Mouse (Mus musculus): ENCODE data around the gene Ttll5. TPM values are rescaled to one million over a fixed set of nuclear protein-coding genes. Genes with fewer than 3 reads are reported as not detected.

Ttll5 gene
- polyA plus RNA-seq, 1 experiment from 2014 or later: 14.2 TPM

DNA sequence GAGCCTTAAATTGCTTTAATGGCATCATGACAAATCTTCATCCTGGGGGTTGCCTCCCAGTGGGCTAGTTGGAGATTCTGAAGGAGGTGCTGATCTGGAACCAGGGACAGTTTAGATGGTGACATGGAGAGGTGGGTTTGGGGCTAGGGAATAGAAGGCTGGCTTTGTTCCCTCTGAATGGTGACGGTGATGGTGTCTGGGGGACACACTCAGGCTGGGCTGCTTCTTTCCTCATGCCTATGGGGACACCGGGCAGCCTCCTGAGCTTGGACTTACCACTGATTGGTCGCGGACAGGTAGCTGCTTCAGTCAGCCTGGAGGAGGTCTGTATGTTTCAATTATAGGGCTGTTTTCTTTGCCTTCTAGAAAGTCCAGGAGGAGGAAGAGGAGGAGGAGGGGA lies 12.8 kb upstream of the Ttll5 start:
- no peak for ATAC-seq (ENCODE audit: low FRiP score)
- 94% methylated on average over 4 of the region's 4 CpGs for WGBS
- Histone ChIP-seq H3K4me3 (no peak overlapping the region), H3K36me3 (peaks cover 53% of the 10 kb centered on the region), H3K4me2 (no peak overlapping the region), H3K9ac (no peak overlapping the region), H3K4me1 (replicated peaks) (no peaks in the 10 kb centered on the region), H3K27me3 (no peaks in the 10 kb centered on the region), H3K27ac (no peak overlapping the region), H3K9me3 (no peaks in the 10 kb centered on the region)

DNA sequence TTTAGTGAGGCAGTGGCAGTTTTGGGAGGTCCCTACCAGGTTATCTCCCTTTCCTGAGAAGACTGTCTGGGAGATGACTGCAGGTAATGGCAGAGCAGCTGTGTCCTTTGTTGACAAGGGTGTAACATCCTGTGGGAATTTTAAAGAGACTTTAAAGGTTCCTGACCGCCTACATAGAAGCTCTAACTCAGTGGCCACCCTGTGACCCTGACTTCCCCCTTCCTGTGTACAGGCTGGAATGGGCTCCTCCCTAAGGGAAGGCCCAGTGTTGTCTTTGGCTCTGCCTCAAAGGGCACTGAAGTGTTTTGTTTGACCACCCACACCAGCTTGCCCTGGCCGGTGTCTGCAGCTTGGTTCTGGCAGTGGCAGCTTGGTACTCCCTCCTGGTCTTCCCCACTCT lies 10.9 kb upstream of the Ttll5 start:
- H3K4me2 ChIP-seq: no peak overlapping the region
- H3K9me3 ChIP-seq: no peaks in the 10 kb centered on the region
- no peak overlapping the region for H3K4me3 ChIP-seq
- peaks cover 63% of the 10 kb centered on the region for H3K36me3 ChIP-seq
- H3K4me1 ChIP-seq (replicated peaks): 0 out of 2 replicates have a peak, but pooled peaks cover 1% of the 10 kb centered on the region
- no peak for ATAC-seq (ENCODE audit: low FRiP score)
- no peak overlapping the region for H3K27ac ChIP-seq
- no peaks in the 10 kb centered on the region for H3K27me3 ChIP-seq
- no peak overlapping the region for H3K9ac ChIP-seq
- 82% methylated on average over 2 of the region's 2 CpGs for WGBS

DNA sequence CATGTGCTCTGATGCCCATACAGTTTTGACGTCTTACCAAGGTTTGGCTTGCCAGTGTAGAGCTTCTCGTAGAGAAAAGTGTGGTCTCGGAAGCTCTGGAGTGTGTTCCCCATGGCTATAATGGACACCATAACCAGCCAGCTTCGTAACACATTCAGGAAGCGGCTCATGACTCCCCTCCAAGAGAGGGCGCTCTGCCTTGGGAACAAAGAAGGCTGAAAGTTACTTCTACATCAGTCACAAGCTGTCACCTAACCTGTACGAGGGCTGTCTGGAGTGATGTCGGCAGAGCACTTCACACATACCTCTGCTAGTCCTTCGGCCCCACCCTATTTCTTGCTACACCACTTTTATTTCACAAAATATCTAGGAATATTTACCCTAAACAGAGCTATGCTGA lies 2.4 kb upstream of the Ttll5 start:
- Histone ChIP-seq H3K4me2 (no peak overlapping the region), H3K27me3 (no peaks in the 10 kb centered on the region), H3K9ac (no peak overlapping the region), H3K36me3 (peaks cover 28% of the 10 kb centered on the region), H3K4me1 (replicated peaks) (peaks cover 28% of the 10 kb centered on the region), H3K9me3 (no peaks in the 10 kb centered on the region), H3K27ac (no peak overlapping the region), H3K4me3 (no peak overlapping the region)
- 76% methylated on average over 9 of the region's 9 CpGs for WGBS
- no peak for ATAC-seq (ENCODE audit: low FRiP score)

DNA sequence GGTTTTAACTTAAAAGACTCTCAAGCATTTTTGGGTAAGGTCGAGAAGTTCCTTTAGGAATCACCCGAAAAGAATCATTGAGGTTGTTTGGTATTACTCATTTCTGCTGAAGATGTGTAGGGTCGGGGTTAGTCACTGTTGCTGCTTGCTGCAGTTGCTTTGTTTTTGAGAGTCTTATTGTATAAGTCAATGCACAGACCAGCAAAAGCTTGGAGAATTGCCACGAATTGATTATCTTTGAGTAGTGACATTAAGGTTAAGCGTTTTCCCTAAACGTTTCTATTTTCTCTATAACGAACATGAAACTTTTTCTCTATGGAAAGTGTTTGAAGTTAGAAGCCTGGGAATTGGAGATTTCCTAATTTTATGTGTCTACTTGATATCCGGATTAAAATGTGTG lies 902 bp downstream of the Ttll5 start:
- no peak for ATAC-seq (ENCODE audit: low FRiP score)
- H3K4me2 ChIP-seq: peak overlapping the region; percentile 71
- WGBS: 10% methylated on average over 8 of the region's 8 CpGs
- peaks cover 25% of the 10 kb centered on the region for H3K4me1 ChIP-seq (replicated peaks)
- no peaks in the 10 kb centered on the region for H3K27me3 ChIP-seq
- peak overlapping the region; percentile 94 for H3K27ac ChIP-seq
- H3K4me3 ChIP-seq: peak overlapping the region; percentile 80
- H3K9ac ChIP-seq: peak overlapping the region; percentile 83
- peaks cover 20% of the 10 kb centered on the region for H3K36me3 ChIP-seq
- H3K9me3 ChIP-seq: no peaks in the 10 kb centered on the region

DNA sequence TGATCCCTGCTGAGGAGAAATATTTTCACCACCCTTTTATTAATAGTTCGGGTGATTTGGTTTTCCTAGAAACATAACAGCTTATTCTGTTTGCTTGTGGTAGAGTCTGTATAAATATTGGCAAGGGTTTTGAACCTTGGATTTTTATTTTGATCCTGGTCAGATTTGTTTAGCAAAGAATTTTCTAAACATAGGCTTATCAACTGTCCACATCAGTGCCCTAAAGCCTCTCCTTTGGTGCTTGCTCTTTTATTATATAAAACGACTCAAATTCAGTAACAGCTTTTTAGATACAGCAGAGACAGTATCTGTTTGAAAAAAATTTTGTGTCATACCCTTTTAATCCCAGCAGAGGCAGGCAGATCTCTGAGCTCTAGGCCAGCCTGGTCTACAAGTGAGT lies 1.4 kb downstream of the Ttll5 start:
- no peak overlapping the region for H3K27ac ChIP-seq

DNA sequence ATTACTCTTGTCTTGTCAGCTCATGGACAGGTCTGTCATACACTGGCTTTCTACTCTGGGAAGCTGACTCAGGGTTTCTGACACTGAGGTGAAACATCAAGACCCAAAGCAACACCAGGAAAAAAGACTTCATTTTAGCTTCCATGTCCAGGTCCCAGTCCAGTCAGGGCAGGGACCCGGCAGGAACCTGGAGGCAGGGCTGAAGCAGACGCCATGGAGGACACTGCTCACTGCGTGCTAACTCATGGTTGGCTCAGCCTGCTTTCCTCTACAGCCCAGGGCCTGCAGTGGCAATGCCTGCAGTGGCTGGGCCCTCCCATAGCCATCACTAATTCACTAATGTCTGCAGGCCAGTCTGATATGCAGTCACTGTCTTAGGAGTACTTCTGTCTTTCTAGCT lies 4.4 kb downstream of the Ttll5 start:
- no peak overlapping the region for H3K4me3 ChIP-seq
- no peak overlapping the region for H3K4me2 ChIP-seq
- H3K9ac ChIP-seq: no peak overlapping the region
- ATAC-seq (ENCODE audit: low FRiP score): no peak
- 90% methylated on average over 3 of the region's 3 CpGs for WGBS
- H3K36me3 ChIP-seq: peaks cover 31% of the 10 kb centered on the region
- H3K27me3 ChIP-seq: no peaks in the 10 kb centered on the region
- H3K4me1 ChIP-seq (replicated peaks): peaks cover 6% of the 10 kb centered on the region
- H3K9me3 ChIP-seq: no peaks in the 10 kb centered on the region
- no peak overlapping the region for H3K27ac ChIP-seq

More for the DNA sequence above, 1.4 kb downstream of the Ttll5 start:
- peaks cover 25% of the 10 kb centered on the region for H3K4me1 ChIP-seq (replicated peaks)
- H3K4me3 ChIP-seq: peak overlapping the region; percentile 80; the same call in 1 of the 2 replicates
- ATAC-seq (ENCODE audit: low FRiP score): no peak
- peak overlapping the region; percentile 71 for H3K4me2 ChIP-seq
- peaks cover 20% of the 10 kb centered on the region for H3K36me3 ChIP-seq
- no peaks in the 10 kb centered on the region for H3K9me3 ChIP-seq
- 77% methylated on average over 2 of the region's 2 CpGs for WGBS
- H3K9ac ChIP-seq: no peak overlapping the region
- H3K27me3 ChIP-seq: no peaks in the 10 kb centered on the region

DNA sequence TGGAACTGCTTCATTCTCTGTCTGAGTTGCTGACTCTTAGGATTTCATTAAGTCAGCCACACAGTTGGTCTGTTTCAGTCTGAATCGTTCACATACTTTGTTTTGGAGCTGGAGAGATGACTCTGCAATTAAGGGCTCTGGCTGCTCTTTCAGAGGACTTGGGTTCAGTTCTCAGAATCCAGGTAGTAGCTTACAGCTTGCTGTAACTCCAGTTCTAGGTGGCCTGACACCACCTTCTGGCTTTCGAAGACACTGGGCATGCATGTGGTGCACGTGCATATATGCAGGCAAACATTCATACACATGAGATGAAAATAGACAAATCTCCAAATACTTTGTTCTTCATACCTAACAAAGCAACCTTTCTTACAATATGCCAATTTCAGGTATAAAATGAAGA lies 5.4 kb downstream of the Ttll5 start:
- Histone ChIP-seq H3K27me3 (no peaks in the 10 kb centered on the region), H3K4me1 (replicated peaks) (peaks cover 3% of the 10 kb centered on the region; the same call in 1 of the 2 replicates), H3K27ac (no peak overlapping the region), H3K36me3 (peaks cover 38% of the 10 kb centered on the region), H3K4me2 (no peak overlapping the region), H3K4me3 (no peak overlapping the region), H3K9me3 (no peaks in the 10 kb centered on the region), H3K9ac (no peak overlapping the region)
- 94% methylated on average over 3 of the region's 3 CpGs for WGBS
- no peak for ATAC-seq (ENCODE audit: low FRiP score)

DNA sequence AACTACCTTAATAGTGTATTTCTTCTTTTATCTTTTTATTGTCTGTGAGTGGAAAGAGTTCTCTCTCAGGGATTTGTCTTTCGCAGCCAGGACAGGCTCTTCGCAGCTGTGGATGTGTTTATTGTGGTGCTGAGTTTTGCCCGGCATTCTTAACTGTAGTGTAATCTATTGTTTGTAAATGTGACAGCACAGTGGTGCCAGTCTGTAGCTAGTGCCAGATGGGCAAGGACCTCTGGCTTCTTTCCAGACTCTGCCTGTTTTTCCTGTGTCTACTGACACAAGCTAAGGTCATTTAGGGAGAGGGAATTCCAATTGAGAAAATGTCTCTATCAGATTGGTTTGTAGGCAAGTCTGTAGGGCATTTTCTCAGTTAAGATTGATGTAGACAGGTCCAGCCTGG lies 6.2 kb downstream of the Ttll5 start:
- no peaks in the 10 kb centered on the region for H3K9me3 ChIP-seq
- peaks cover 39% of the 10 kb centered on the region for H3K36me3 ChIP-seq
- 87% methylated on average over 3 of the region's 3 CpGs for WGBS
- no peak overlapping the region for H3K4me2 ChIP-seq
- H3K27ac ChIP-seq: no peak overlapping the region
- H3K9ac ChIP-seq: no peak overlapping the region
- ATAC-seq (ENCODE audit: low FRiP score): no peak
- no peaks in the 10 kb centered on the region for H3K27me3 ChIP-seq
- no peak overlapping the region for H3K4me3 ChIP-seq
- H3K4me1 ChIP-seq (replicated peaks): peaks cover 3% of the 10 kb centered on the region; the same call in 1 of the 2 replicates

DNA sequence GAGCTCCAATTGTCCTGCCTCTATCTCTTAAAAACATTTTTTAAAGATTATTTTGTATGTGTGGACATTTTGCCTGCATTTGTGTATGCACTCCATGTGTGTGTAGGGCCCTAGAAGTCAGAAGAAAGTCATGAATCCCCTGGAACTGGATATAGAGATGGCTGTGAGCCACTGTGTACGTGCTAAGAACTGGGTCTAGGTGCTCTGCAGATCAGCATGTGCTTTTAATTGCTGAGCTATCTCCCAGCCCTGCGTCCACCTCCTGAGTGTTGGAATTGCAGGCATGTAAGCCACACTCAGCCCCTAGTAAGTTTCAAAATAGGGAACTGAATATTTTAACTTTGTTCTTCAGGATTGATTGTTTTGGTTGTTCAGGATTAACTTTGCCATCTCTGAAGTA lies 10.1 kb downstream of the Ttll5 start:
- 94% methylated on average over 2 of the region's 2 CpGs for WGBS
- H3K4me2 ChIP-seq: no peak overlapping the region
- no peak overlapping the region for H3K27ac ChIP-seq
- peaks cover 30% of the 10 kb centered on the region for H3K36me3 ChIP-seq
- no peaks in the 10 kb centered on the region for H3K27me3 ChIP-seq
- ATAC-seq (ENCODE audit: low FRiP score): no peak
- H3K9ac ChIP-seq: no peak overlapping the region
- no peaks in the 10 kb centered on the region for H3K4me1 ChIP-seq (replicated peaks)
- H3K4me3 ChIP-seq: no peak overlapping the region
- no peaks in the 10 kb centered on the region for H3K9me3 ChIP-seq

DNA sequence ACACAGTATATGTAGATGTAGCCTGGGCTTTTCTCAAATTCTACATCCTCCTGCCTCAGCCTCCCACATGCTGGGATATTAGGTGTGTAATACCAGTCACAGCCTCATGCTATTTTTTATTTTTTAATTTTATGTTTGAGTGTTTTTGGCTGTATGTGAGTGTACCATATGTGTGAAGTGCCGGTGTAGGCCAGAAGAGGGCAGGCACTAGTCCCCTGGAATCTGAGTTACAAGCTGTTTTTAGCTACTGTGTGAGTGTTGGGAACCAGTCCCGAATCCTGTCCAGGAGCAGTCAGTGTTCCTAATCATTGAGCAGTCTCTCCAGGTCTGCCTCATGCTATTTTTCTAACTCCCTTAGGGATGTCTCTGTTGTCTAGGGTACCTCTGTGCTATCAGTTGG lies 13.3 kb downstream of the Ttll5 start:
- Histone ChIP-seq H3K4me1 (replicated peaks) (no peaks in the 10 kb centered on the region), H3K4me3 (no peak overlapping the region), H3K9me3 (no peaks in the 10 kb centered on the region), H3K9ac (no peak overlapping the region), H3K36me3 (peaks cover 18% of the 10 kb centered on the region), H3K27ac (no peak overlapping the region), H3K27me3 (no peaks in the 10 kb centered on the region), H3K4me2 (no peak overlapping the region)
- no peak for ATAC-seq (ENCODE audit: low FRiP score)
- WGBS: 93% methylated on average over 2 of the region's 2 CpGs

DNA sequence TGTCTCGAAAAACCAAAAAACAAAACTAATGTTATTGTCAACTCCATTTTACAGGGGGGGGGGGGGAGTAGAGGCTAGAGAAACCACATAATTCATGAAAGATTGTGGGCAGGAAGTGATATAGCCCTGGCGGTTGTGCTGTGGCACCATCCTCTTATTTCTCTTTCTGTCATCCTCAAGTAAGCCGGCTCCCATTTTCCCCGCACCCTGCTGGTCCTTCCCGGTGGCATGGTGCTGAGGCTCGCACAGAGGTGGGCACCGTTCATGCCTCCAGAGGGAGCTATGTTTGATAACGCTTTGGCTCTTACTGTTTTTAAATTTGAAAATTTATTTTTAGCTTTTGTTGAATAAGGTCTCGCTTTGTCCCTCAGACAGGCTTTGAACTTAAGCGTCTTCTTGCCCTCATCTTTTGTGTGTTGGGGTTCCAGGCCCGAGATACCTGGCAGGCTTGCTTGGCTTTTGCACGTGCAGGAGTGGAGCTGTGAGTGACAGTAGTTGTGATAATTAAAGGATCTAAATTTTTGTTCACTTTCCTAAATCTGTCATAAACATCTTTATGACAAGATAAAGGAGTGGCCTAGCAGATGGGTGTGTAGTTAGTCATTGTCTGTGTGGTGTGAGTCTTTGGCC lies 15.0 kb downstream of the Ttll5 start:
- Histone ChIP-seq H3K9me3 (no peaks in the 10 kb centered on the region), H3K27ac (no peak overlapping the region), H3K27me3 (no peaks in the 10 kb centered on the region), H3K9ac (no peak overlapping the region), H3K4me3 (no peak overlapping the region), H3K36me3 (peaks cover 20% of the 10 kb centered on the region), H3K4me1 (replicated peaks) (no peaks in the 10 kb centered on the region), H3K4me2 (no peak overlapping the region)
- ATAC-seq (ENCODE audit: low FRiP score): no peak
- 93% methylated on average over 12 of the region's 12 CpGs for WGBS

DNA sequence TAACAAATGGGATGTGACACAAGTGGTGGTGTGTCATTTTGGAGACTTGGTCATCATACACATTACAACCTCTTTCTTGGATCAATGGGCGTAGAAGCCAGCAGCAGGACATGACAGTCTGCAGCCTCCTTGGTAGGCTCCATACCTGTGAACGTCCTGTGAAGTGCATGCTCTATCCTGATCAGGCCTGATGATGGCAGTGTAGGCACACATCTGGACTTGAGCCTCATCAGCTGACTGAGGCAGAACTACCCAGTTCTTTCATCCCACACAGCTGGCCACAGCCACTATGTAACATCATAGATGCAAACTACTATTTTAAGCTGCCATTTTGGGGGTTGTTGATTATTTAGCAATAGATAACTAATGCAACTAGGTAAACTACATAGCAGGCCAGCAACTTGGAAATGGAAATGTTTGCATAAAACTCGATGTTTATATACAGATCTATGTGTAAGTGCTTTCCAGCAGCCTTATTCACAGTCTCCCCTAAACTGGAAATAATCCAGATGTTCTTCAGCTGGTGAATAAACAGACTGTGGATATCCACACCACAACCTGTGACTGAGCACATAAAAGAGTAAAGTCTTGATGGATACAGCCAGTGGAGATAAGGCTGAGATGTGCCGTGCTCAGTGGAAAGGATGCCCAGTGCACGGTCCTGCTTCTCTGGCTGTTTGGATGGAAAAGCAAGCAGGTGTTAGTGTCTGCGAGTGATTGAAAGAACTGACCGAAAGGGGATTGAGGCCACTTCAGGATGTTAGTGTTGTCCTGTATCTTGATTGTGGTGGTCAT lies 23.9 kb downstream of the Ttll5 start:
- no peaks in the 10 kb centered on the region for H3K27me3 ChIP-seq
- peaks cover 25% of the 10 kb centered on the region for H3K36me3 ChIP-seq
- H3K4me1 ChIP-seq (replicated peaks): no peaks in the 10 kb centered on the region
- no peak overlapping the region for H3K4me3 ChIP-seq
- 87% methylated on average over 7 of the region's 7 CpGs for WGBS
- no peaks in the 10 kb centered on the region for H3K9me3 ChIP-seq
- H3K4me2 ChIP-seq: no peak overlapping the region
- no peak for ATAC-seq (ENCODE audit: low FRiP score)
- no peak overlapping the region for H3K27ac ChIP-seq
- H3K9ac ChIP-seq: no peak overlapping the region

DNA sequence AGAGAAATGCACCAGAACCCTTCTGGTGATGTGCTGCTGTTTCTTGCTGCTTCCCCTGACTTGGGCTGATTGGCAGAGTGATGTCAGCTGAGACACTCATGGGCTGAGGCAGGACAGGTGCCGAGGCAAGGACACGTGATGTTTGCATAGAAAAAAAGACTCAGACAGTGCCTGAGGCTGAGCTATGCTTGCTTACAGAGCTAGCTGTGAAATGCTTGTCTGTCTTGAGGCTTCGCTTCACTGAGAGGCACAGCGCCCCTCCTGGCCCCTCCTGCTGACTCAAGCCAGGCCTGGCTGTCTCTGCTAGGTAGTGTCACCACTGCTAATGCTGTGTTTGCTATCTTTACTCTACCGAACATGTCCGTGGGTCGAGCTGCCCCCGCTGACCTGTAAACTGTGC lies 26.2 kb downstream of the Ttll5 start:
- ATAC-seq (ENCODE audit: low FRiP score): no peak
- Histone ChIP-seq H3K27ac (no peak overlapping the region), H3K9ac (no peak overlapping the region), H3K9me3 (no peaks in the 10 kb centered on the region), H3K4me2 (no peak overlapping the region), H3K4me1 (replicated peaks) (no peaks in the 10 kb centered on the region), H3K36me3 (peaks cover 20% of the 10 kb centered on the region), H3K4me3 (no peak overlapping the region), H3K27me3 (no peaks in the 10 kb centered on the region)
- WGBS: 79% methylated on average over 8 of the region's 8 CpGs
